Mouse (Mus musculus): Measurements from ENCODE around the gene Eya3. TPM values are rescaled to one million over a fixed set of nuclear protein-coding genes. Genes with fewer than 3 reads are reported as not detected.
"Not testable (repeated sequence)": the region's sequence is repeated elsewhere in the genome, so short reads cannot be mapped to it uniquely, and the experiment has no call there.

The Eya3 gene
- total and polyA plus RNA-seq, 2 experiments from 2014 or later, result 5.1 to 25.8 TPM

GRCm38 (mm10) chr4:132600465-132600864 lies 38.3 kb upstream of the Eya3 start:
- Histone ChIP-seq H3K4me2 (ENCODE audit: low read depth, low read length, poor library complexity, severe bottlenecking) (no peak overlapping the region), H3K4me1 (ENCODE audit: insufficient read depth, low read length) (no peaks in the 10 kb centered on the region), H3K27ac (ENCODE audit: low read depth, low read length) (no peak overlapping the region), H3K36me3 (ENCODE audit: insufficient read depth, low read length) (no peaks in the 10 kb centered on the region), H3K9ac (replicated peaks; ENCODE audit: low read length, poor library complexity, severe bottlenecking) (no peak overlapping the region), H3K4me3 (ENCODE audit: low read depth, low read length) (no peak overlapping the region), H3K9me3 (ENCODE audit: low read length) (no peaks in the 10 kb centered on the region), H3K27me3 (ENCODE audit: insufficient read depth, low read length) (no peaks in the 10 kb centered on the region)
- DNase-seq (ENCODE audit: low spot score), result no peak
- 73% methylated on average over 6 of the region's 6 CpGs for WGBS
- no peak for TF ChIP-seq CTCF (IDR thresholded peaks at IDR 0.05)
- no peak for ATAC-seq (ENCODE audit: low FRiP score)

GRCm38 (mm10) chr4:132601242-132601641 lies 37.5 kb upstream of the Eya3 start:
- WGBS, result 85% methylated on average over 4 of the region's 5 CpGs

GRCm38 (mm10) chr4:132603468-132603867 lies 35.3 kb upstream of the Eya3 start:
- no peaks in the 10 kb centered on the region for H3K27me3 ChIP-seq (ENCODE audit: insufficient read depth, low read length)
- no peaks in the 10 kb centered on the region for H3K9me3 ChIP-seq (ENCODE audit: low read length)
- no peak overlapping the region for H3K27ac ChIP-seq (ENCODE audit: low read depth, low read length)
- H3K4me3 ChIP-seq (ENCODE audit: low read depth, low read length), result no peak overlapping the region
- no peak overlapping the region for H3K9ac ChIP-seq (replicated peaks; ENCODE audit: low read length, poor library complexity, severe bottlenecking)
- TF ChIP-seq CTCF (IDR thresholded peaks at IDR 0.05), result no peak
- ATAC-seq (ENCODE audit: low FRiP score) (no peak), DNase-seq (ENCODE audit: low spot score) (no peak)
- 84% methylated on average over 4 of the region's 4 CpGs for WGBS
- H3K4me2 ChIP-seq (ENCODE audit: low read depth, low read length, poor library complexity, severe bottlenecking), result no peak overlapping the region
- H3K36me3 ChIP-seq (ENCODE audit: insufficient read depth, low read length), result no peaks in the 10 kb centered on the region
- H3K4me1 ChIP-seq (ENCODE audit: insufficient read depth, low read length), result no peaks in the 10 kb centered on the region

More at GRCm38 (mm10) chr4:132601242-132601641, 37.5 kb upstream of the Eya3 start:
- not testable (repeated sequence) for H3K27ac ChIP-seq (ENCODE audit: low read depth, low read length); DNase-seq (ENCODE audit: low spot score); H3K4me3 ChIP-seq (ENCODE audit: low read depth, low read length); H3K9ac ChIP-seq (replicated peaks; ENCODE audit: low read length, poor library complexity, severe bottlenecking); H3K4me1 ChIP-seq (ENCODE audit: insufficient read depth, low read length); ATAC-seq (ENCODE audit: low FRiP score); H3K4me2 ChIP-seq (ENCODE audit: low read depth, low read length, poor library complexity, severe bottlenecking); H3K9me3 ChIP-seq (ENCODE audit: low read length); H3K36me3 ChIP-seq (ENCODE audit: insufficient read depth, low read length); H3K27me3 ChIP-seq (ENCODE audit: insufficient read depth, low read length)

- Histone ChIP-seq H3K27ac (ENCODE audit: low read depth, low read length) (no peak overlapping the region), H3K9me3 (ENCODE audit: low read length) (no peaks in the 10 kb centered on the region), H3K27me3 (ENCODE audit: insufficient read depth, low read length) (no peaks in the 10 kb centered on the region), H3K4me1 (ENCODE audit: insufficient read depth, low read length) (no peaks in the 10 kb centered on the region), H3K9ac (replicated peaks; ENCODE audit: low read length, poor library complexity, severe bottlenecking) (no peak overlapping the region), H3K36me3 (ENCODE audit: insufficient read depth, low read length) (no peaks in the 10 kb centered on the region), H3K4me2 (ENCODE audit: low read depth, low read length, poor library complexity, severe bottlenecking) (no peak overlapping the region), H3K4me3 (ENCODE audit: low read depth, low read length) (no peak overlapping the region)
- DNase-seq (ENCODE audit: low spot score) (no peak), ATAC-seq (ENCODE audit: low FRiP score) (no peak)
- TF ChIP-seq CTCF (IDR thresholded peaks at IDR 0.05), result no peak
- 84% methylated on average over 5 of the region's 5 CpGs for WGBS
These were observed 33.0 kb upstream of the Eya3 start for GRCm38 (mm10) chr4:132605816-132606215.

GRCm38 (mm10) chr4:132608147-132608546 lies 30.6 kb upstream of the Eya3 start:
- TF ChIP-seq CTCF (IDR thresholded peaks at IDR 0.05), result no peak
- 37% methylated on average over 4 of the region's 4 CpGs for WGBS
- no peaks in the 10 kb centered on the region for H3K4me1 ChIP-seq (ENCODE audit: insufficient read depth, low read length)
- no peak for ATAC-seq (ENCODE audit: low FRiP score)
- H3K4me3 ChIP-seq (ENCODE audit: low read depth, low read length), result no peak overlapping the region
- H3K4me2 ChIP-seq (ENCODE audit: low read depth, low read length, poor library complexity, severe bottlenecking), result no peak overlapping the region
- H3K27ac ChIP-seq (ENCODE audit: low read depth, low read length), result no peak overlapping the region
- no peak for DNase-seq (ENCODE audit: low spot score)
- H3K9ac ChIP-seq (replicated peaks; ENCODE audit: low read length, poor library complexity, severe bottlenecking), result no peak overlapping the region
- no peaks in the 10 kb centered on the region for H3K9me3 ChIP-seq (ENCODE audit: low read length)
- no peaks in the 10 kb centered on the region for H3K27me3 ChIP-seq (ENCODE audit: insufficient read depth, low read length)
- no peaks in the 10 kb centered on the region for H3K36me3 ChIP-seq (ENCODE audit: insufficient read depth, low read length)

- Histone ChIP-seq H3K27me3 (ENCODE audit: insufficient read depth, low read length) (no peaks in the 10 kb centered on the region), H3K9me3 (ENCODE audit: low read length) (no peaks in the 10 kb centered on the region), H3K27ac (ENCODE audit: low read depth, low read length) (no peak overlapping the region), H3K9ac (replicated peaks; ENCODE audit: low read length, poor library complexity, severe bottlenecking) (no peak overlapping the region), H3K4me1 (ENCODE audit: insufficient read depth, low read length) (no peaks in the 10 kb centered on the region), H3K36me3 (ENCODE audit: insufficient read depth, low read length) (no peaks in the 10 kb centered on the region), H3K4me2 (ENCODE audit: low read depth, low read length, poor library complexity, severe bottlenecking) (no peak overlapping the region), H3K4me3 (ENCODE audit: low read depth, low read length) (no peak overlapping the region)
- no peak for DNase-seq (ENCODE audit: low spot score)
- 79% methylated on average over 3 of the region's 3 CpGs for WGBS
- no peak for ATAC-seq (ENCODE audit: low FRiP score)
- no peak for TF ChIP-seq CTCF (IDR thresholded peaks at IDR 0.05)
These were observed 28.3 kb upstream of the Eya3 start for GRCm38 (mm10) chr4:132610301-132610984.
